Mouse (Mus musculus) kidney, adult 18-20 months (tissue): ENCODE results near the gene Cav2.

Experiments
- DNase-seq: peaks from one replicate; pipeline ENCODE4 v3.0.0; 2021

The Cav2 gene

DNA sequence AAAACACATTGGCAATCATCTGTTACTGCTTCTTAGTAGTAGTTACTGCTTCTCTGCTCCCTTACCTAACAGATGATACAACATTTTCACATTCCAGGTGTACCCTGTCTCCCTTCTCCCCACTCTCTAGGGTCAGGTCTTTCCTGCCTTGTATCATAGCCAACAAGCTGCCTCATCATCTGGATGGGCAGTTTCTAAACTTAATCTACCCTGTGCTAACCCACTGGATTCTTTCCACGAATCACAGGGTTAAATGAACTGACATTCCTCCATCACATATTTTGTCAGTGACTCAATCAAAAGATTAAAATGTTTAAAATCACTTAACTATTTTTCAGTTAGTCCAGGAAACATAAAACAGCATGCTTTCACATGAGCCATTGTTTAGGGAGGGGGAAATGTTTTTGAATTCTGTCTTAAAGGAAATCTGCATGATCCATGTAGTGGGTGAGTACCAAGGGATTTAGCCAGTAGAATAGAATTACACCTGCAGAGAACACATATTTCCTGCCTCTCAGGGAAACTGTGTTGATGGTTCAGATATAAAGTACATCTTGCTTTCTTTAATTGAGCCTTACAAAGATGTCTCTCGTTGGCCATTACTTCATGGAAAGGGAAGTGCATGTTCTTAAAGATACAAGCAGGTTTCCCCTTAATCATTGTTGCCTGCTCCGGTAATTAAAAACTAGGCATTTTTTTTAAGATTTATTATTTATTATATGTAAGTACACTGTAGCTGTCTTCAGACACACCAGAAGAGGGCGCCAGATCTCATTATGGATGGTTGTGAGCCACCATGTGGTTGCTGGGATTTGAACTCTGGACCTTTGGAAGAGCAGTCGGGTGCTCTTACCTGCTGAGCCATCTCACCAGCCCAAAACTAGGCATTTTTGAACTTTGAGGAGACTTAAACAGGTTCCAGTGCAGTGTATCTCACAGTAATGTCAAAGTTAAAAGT, 34.0 kb downstream of the Cav2 start:
- no peak for DNase-seq

- DNase-seq: no peak
Observed at GRCm38 (mm10) chr6:17316294-17317166, 35.5 kb downstream of the Cav2 start.

DNA sequence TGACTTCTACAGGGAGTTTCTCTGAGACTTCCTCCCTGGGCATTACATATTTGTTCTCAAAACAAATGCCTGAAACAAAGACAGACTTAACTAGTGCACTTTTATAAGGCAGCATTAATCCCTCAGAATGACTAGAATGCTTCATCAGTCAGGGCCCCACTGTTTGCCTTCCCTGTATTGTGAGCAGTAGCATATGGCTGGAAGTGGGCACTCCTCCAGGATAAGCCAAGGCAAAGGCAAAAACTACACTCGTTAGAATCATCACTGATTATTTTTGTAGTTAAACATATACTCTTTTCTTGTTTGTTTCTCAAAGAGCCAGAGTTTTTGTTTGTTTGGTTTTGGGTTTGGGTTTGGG, 36.2 kb downstream of the Cav2 start:
- no peak for DNase-seq

GRCm38 (mm10) chr6:17317944-17318343, 37.0 kb downstream of the Cav2 start:
- no peak for DNase-seq

DNA sequence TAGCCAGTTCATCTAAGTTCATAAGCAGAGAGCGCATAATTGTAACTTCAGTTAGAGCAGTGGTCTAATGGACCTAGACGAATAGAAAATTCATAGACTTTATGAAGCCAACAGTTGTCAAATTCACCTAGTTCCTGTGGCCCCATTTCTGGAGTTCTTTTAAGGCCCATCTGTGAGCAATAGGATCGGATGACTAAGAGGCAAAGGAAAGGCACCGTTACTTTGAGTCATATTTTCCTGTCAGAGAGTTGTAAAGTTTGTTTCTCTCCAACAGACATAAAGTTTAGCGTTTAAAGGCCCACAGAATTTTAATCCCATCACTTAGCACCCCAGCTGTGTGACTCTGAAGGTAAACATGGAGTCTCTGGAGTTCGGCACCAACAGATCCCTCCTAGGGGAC, 41.0 kb downstream of the Cav2 start:
- DNase-seq: no peak

DNA sequence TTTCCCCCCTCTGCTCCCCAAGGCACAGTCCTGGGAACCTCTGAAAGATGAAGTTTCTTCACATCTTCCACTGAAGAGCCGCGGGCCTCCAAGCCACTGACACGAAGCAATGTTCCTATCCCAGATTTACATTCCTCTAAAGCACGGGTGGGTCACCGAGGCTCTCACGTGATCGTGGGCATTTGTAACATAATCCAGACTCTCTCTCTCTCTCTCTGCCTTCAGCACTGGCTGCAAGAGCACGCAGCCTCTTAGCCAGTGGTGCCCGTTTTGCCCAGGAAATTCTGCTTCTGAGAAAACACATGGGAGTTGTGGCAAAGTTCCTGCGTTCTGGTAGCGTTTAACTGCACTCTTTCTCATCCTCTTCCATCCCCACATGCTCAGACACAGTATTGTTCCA, 46.2 kb downstream of the Cav2 start:
- DNase-seq: no peak

- no peak for DNase-seq
Observed at GRCm38 (mm10) chr6:17329801-17330200, 48.8 kb downstream of the Cav2 start.

DNA sequence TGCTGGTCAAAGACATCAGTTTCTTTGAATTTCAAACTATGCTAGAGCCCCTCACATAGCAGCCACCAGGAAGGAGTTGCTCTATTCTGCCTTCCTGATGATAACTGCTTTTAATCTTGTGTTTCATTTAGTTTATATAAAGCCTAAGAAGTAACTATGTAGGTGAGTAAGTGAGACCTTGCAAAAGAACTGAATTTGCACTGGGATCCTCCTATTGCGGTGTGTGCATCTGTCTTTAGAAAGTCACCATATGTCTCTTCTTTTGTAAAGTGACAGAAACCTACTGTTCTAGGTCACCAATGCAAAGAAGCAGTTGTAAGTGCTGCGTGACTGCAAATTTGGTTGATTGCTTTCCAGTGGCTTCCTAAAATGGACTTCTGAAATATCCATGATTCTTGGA, 56.7 kb downstream of the Cav2 start:
- DNase-seq: no peak
